Comparison of ENCODE assay signal across 7 mouse cellular contexts in the genomic region with DNA sequence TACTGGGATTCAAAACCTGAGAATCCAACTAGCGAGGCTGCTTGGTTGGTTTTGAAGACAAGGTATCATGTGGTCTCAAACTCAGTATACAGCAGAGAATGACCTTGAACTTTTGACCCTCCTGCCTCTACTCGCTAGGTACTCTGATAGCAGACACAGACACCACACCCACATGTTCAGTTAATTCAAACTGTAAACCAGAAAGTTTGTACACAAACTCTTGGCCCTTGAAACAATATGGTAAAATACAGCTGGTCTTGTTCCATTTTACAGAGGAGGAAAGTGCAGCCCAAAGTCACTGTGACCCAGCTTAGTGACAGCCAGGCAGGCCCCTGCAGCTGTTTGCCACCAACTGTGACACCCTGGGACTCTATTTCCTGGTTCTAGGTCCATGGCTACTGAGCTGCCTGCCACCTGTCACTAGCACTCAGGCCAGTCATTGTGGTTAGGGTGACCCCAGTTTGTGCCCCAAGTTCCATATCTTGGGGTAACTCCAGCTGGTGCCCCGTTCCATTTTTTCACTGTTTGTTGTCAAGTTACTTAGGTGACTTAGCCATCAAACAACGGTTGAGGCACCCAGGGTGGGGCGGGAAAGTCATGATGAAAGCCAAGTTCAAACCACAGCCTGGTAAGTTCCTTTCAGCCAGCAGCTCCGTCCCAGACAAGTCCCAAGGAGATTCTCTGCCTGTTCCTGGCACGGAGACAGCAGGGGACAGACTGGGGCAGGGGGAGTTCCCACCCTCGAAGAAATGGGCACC. TPM values are rescaled to one million over a fixed set of nuclear protein-coding genes. Genes with fewer than 3 reads are reported as not detected.
DNase-seq lines count a peak whose midpoint lies in the region; ATAC-seq lines count a peak whose summit lies in the region.

No protein-coding gene starts in this region.

- H3K4me2 ChIP-seq in lung, embryonic 16.5 days (ENCODE audit: low read depth, low read length), result peak overlapping the region; percentile 75

- DNase-seq in MN1 (ENCODE audit: low spot score), result peak; percentile 30
- DNase-seq in heart, postnatal 14 days, result peak; percentile 41 to 45
- DNase-seq in spleen, adult 12 weeks (ENCODE audit: low spot score), result peak; percentile 47
- DNase-seq in layer of hippocampus, adult 9-10 months (ENCODE audit: low spot score), result no peak
- DNase-seq in layer of hippocampus, adult 18-20 months (ENCODE audit: low spot score in 2 of 2), result no peak

- intact Hi-C loops in heart, postnatal 14 days (cut with DNase I), result no loop called here

- peak overlapping the region; percentile 94 for H3K27ac ChIP-seq in lung, embryonic 16.5 days (ENCODE audit: low read length)

- no peaks in the 10 kb centered on the region for H3K27me3 ChIP-seq in lung, embryonic 16.5 days (ENCODE audit: control insufficient read depth, insufficient read depth, low read depth, low read length)

- 29% methylated on average over 8 of the region's 8 CpGs for WGBS in lung, embryonic 16.5 days

- ATAC-seq in CD4-positive, CD25-positive, alpha-beta regulatory T cell, adult 4 months, result peak; percentile 53
- ATAC-seq in lung, embryonic 16.5 days (ENCODE audit: low read depth), result no peak

- peak overlapping the region; percentile 66 for H3K4me3 ChIP-seq in lung, embryonic 16.5 days (ENCODE audit: low read length)

- H3K9me3 ChIP-seq in lung, embryonic 16.5 days (ENCODE audit: control insufficient read depth, low read length), result no peaks in the 10 kb centered on the region

- H3K36me3 ChIP-seq in lung, embryonic 16.5 days (ENCODE audit: control insufficient read depth, insufficient read depth, low read length), result no peaks in the 10 kb centered on the region

- peak overlapping the region; percentile 77 for H3K9ac ChIP-seq in lung, embryonic 16.5 days (ENCODE audit: low read length)

- H3K4me1 ChIP-seq in lung, embryonic 16.5 days (replicated peaks; ENCODE audit: control insufficient read depth, insufficient read depth, low read length), result peaks cover 31% of the 10 kb centered on the region

RNA-seq across cellular contexts. Expression of a gene that starts 1.2 kb away (rescaled TPM):
- 100 to 1,000 TPM; 199 to 267 TPM for polyA plus RNA-seq in CD4-positive, CD25-positive, alpha-beta regulatory T cell, adult 4 months (2017; shearing (Covaris generic))
- 10 to 100 TPM; 56.7 to 59.2 TPM for total RNA-seq in heart, postnatal 14 days (2021)
- 77.6 and 78.2 TPM in 2 replicates for polyA plus RNA-seq in lung, embryonic 16.5 days (2015; fragmentation: Nextera tagmentation; extraction: Ambion mirVana)
- total RNA-seq in layer of hippocampus, adult 18-20 months (2021), result 10 to 100 TPM in 1 of 2 experiments, 1 to 10 TPM in 1; 8.8 to 10.5 TPM

RNA-seq across cellular contexts. Expression of a gene that starts 24.9 kb away (rescaled TPM):
- polyA plus RNA-seq in CD4-positive, CD25-positive, alpha-beta regulatory T cell, adult 4 months (2017; shearing (Covaris generic)), result 100 to 1,000 TPM; 153 to 208 TPM
- 10 to 100 TPM; 24.1 to 26.0 TPM for total RNA-seq in heart, postnatal 14 days (2021)
- 150 and 158 TPM in 2 replicates for polyA plus RNA-seq in lung, embryonic 16.5 days (2015; fragmentation: Nextera tagmentation; extraction: Ambion mirVana)
- total RNA-seq in layer of hippocampus, adult 18-20 months (2021), result 10 to 100 TPM; 14.9 to 16.8 TPM

RNA-seq across cellular contexts. Expression of a gene that starts 40.9 kb away (rescaled TPM):
- 10 to 100 TPM; 21.0 to 25.9 TPM for polyA plus RNA-seq in CD4-positive, CD25-positive, alpha-beta regulatory T cell, adult 4 months (2017; shearing (Covaris generic))
- total RNA-seq in heart, postnatal 14 days (2021), result 10 to 100 TPM; 60.5 to 61.1 TPM
- polyA plus RNA-seq in lung, embryonic 16.5 days (2015; fragmentation: Nextera tagmentation; extraction: Ambion mirVana), result 27.2 and 31.8 TPM in 2 replicates
- 10 to 100 TPM; 43.5 to 46.1 TPM for total RNA-seq in layer of hippocampus, adult 18-20 months (2021)

Comparison
In these comparisons a context has a peak if more than half of its experiments do, and no peak if none do; other contexts are left out.
1. DNase-seq: peak in MN1 (single experiment), heart, postnatal 14 days (2 of 2) and spleen, adult 12 weeks (single experiment); none in layer of hippocampus, adult 9-10 months (single experiment) and layer of hippocampus, adult 18-20 months (0 of 2).
2. RNA of a gene that starts 1.2 kb away (total RNA-seq): 56.7 to 59.2 TPM in heart, postnatal 14 days; 8.8 to 10.5 TPM in layer of hippocampus, adult 18-20 months; every median in the first group is over 4 times any median in the second.